8 mouse cellular contexts compared by ENCODE assay signal in the genomic region with DNA sequence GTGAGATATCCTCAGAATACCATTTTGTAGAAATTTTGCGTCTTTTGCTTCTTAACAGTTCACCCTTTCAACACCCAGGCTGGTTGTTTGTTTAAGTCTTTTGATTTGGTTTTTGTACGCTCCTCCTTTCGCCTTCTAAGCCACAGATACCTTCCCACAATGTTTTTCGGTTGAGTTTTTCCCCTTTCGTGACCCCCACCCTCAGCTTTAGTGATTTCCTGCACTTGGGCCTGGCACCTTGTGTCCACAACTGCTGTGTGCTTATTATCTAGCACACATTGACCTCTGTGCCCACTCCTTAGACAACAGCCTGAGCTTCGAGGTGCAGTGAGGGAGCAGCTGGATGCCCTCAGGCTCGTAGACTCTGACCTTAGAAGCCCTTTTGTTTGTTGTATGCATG. TPM values are rescaled to one million over a fixed set of nuclear protein-coding genes. Genes with fewer than 3 reads are reported as not detected.
DNase-seq lines count a peak whose midpoint lies in the region; ATAC-seq and TF ChIP-seq lines count a peak whose summit lies in the region.

No protein-coding gene starts in this region.

- H3K4me1 ChIP-seq in lung, embryonic 14.5 days (ENCODE audit: insufficient read depth), result 0 out of 2 replicates have a peak, but pooled peaks cover 4% of the 10 kb centered on the region
- peaks cover 19% of the 10 kb centered on the region for H3K4me1 ChIP-seq in embryonic facial prominence, embryonic 13.5 days
- H3K4me1 ChIP-seq in intestine, postnatal 0 days (replicated peaks; ENCODE audit: control insufficient read depth, insufficient read depth, low read length), result no peaks in the 10 kb centered on the region; the same call in 1 of the 2 replicates
- H3K4me1 ChIP-seq in neural tube, embryonic 15.5 days, result peaks cover 22% of the 10 kb centered on the region

- peak overlapping the region; percentile 88 for H3K9ac ChIP-seq in lung, embryonic 14.5 days
- peak overlapping the region; percentile 98 for H3K9ac ChIP-seq in embryonic facial prominence, embryonic 13.5 days
- H3K9ac ChIP-seq in intestine, postnatal 0 days (ENCODE audit: low read depth, low read length), result peak overlapping the region; percentile 70
- peak overlapping the region; percentile 92 for H3K9ac ChIP-seq in neural tube, embryonic 15.5 days (replicated peaks)

- 38% methylated on average over 7 of the region's 7 CpGs for WGBS in lung, embryonic 14.5 days
- whole genome bisulfite sequencing in embryonic facial prominence, embryonic 13.5 days, result 48% methylated on average over 7 of the region's 7 CpGs
- WGBS in intestine, postnatal 0 days, result 54% methylated on average over 7 of the region's 7 CpGs
- WGBS in neural tube, embryonic 15.5 days, result 76% methylated on average over 7 of the region's 7 CpGs

- H3K4me2 ChIP-seq in lung, embryonic 14.5 days, result peak overlapping the region; percentile 73
- peak overlapping the region; percentile 74 for H3K4me2 ChIP-seq in embryonic facial prominence, embryonic 13.5 days
- H3K4me2 ChIP-seq in intestine, postnatal 0 days (replicated peaks; ENCODE audit: low read depth), result peak overlapping the region; percentile 67
- H3K4me2 ChIP-seq in neural tube, embryonic 15.5 days, result peak overlapping the region; percentile 66

- TF ChIP-seq CTCF in lung, embryonic 14.5 days (IDR thresholded peaks at IDR 0.05; ENCODE audit: low read depth), result no peak
- TF ChIP-seq CTCF in intestine, postnatal 0 days (IDR thresholded peaks at IDR 0.05; ENCODE audit: low read depth), result no peak

- H3K9me3 ChIP-seq in lung, embryonic 14.5 days (ENCODE audit: low read depth, low read length), result no peaks in the 10 kb centered on the region
- no peaks in the 10 kb centered on the region for H3K9me3 ChIP-seq in embryonic facial prominence, embryonic 13.5 days
- no peaks in the 10 kb centered on the region for H3K9me3 ChIP-seq in intestine, postnatal 0 days (ENCODE audit: control insufficient read depth)
- no peaks in the 10 kb centered on the region for H3K9me3 ChIP-seq in neural tube, embryonic 15.5 days (replicated peaks)

- intact Hi-C loops in gastrocnemius, postnatal 14 days (cut with DNase I; ENCODE audit: low total_unique reads), result no loop called here
- intact Hi-C loops in left cerebral cortex, postnatal 14 days (cut with DNase I), result no loop called here

- no peak for ATAC-seq in lung, embryonic 14.5 days (ENCODE audit: insufficient read depth)
- ATAC-seq in embryonic facial prominence, embryonic 13.5 days (ENCODE audit: insufficient number of reproducible peaks, insufficient read depth, low FRiP score, low TSS enrichment, low read depth), result no peak
- ATAC-seq in intestine, postnatal 0 days, result no peak
- ATAC-seq in neural tube, embryonic 15.5 days (ENCODE audit: low FRiP score), result no peak

- H3K27me3 ChIP-seq in lung, embryonic 14.5 days (ENCODE audit: insufficient read depth, low read length), result no peaks in the 10 kb centered on the region
- no peaks in the 10 kb centered on the region for H3K27me3 ChIP-seq in embryonic facial prominence, embryonic 13.5 days
- H3K27me3 ChIP-seq in intestine, postnatal 0 days (replicated peaks; ENCODE audit: control insufficient read depth, insufficient read depth, low read length), result no peaks in the 10 kb centered on the region
- no peaks in the 10 kb centered on the region for H3K27me3 ChIP-seq in neural tube, embryonic 15.5 days (replicated peaks)

- peak overlapping the region; percentile 66 for H3K4me3 ChIP-seq in lung, embryonic 14.5 days (ENCODE audit: low read depth, low read length)
- H3K4me3 ChIP-seq in embryonic facial prominence, embryonic 13.5 days, result peak overlapping the region; percentile 86
- H3K4me3 ChIP-seq in intestine, postnatal 0 days (ENCODE audit: low read depth, low read length), result peak overlapping the region; percentile 81
- peak overlapping the region; percentile 94 for H3K4me3 ChIP-seq in neural tube, embryonic 15.5 days (replicated peaks)

- DNase-seq in lung, embryonic 14.5 days, result no peak
- no peak for DNase-seq in lung, postnatal 14 days
- DNase-seq in gastrocnemius, postnatal 14 days, result no peak
- DNase-seq in left cerebral cortex, postnatal 14 days (ENCODE audit: low spot score in 2 of 2), result no peak
- DNase-seq in urinary bladder, postnatal 10 days (ENCODE audit: low spot score), result no peak

- H3K36me3 ChIP-seq in lung, embryonic 14.5 days (ENCODE audit: insufficient read depth), result peaks cover 3% of the 10 kb centered on the region; the same call in 1 of the 2 replicates
- H3K36me3 ChIP-seq in embryonic facial prominence, embryonic 13.5 days, result peaks cover 27% of the 10 kb centered on the region
- H3K36me3 ChIP-seq in intestine, postnatal 0 days (ENCODE audit: control insufficient read depth, insufficient read depth), result 0 out of 2 replicates have a peak, but pooled peaks cover 4% of the 10 kb centered on the region
- H3K36me3 ChIP-seq in neural tube, embryonic 15.5 days, result peaks cover 23% of the 10 kb centered on the region; the same call in 1 of the 2 replicates

- H3K27ac ChIP-seq in lung, embryonic 14.5 days (ENCODE audit: low read depth), result no peak overlapping the region
- H3K27ac ChIP-seq in embryonic facial prominence, embryonic 13.5 days, result 0 out of 2 replicates have a peak overlapping the region, but pooled peaks have one; percentile 99
- no peak overlapping the region for H3K27ac ChIP-seq in intestine, postnatal 0 days (ENCODE audit: low read depth, low read length)
- no peak overlapping the region for H3K27ac ChIP-seq in neural tube, embryonic 15.5 days (replicated peaks)

RNA-seq across cellular contexts. Expression of gene Zfp386, which starts 1.2 kb away (rescaled TPM):
- polyA plus RNA-seq in lung, embryonic 14.5 days (2014; fragmentation: Nextera tagmentation; extraction: Ambion mirVana), result 44.6 and 46.4 TPM in 2 replicates
- polyA plus RNA-seq in embryonic facial prominence, embryonic 13.5 days (2015; fragmentation: Nextera tagmentation; extraction: Ambion mirVana), result 51.3 and 53.3 TPM in 2 replicates
- 17.3 and 17.8 TPM in 2 replicates for polyA plus RNA-seq in intestine, postnatal 0 days (2015; fragmentation: Nextera tagmentation; extraction: Ambion mirVana)
- polyA plus RNA-seq in neural tube, embryonic 15.5 days (2015; fragmentation: Nextera tagmentation; extraction: Ambion mirVana), result 43.3 and 47.1 TPM in 2 replicates
- total RNA-seq in gastrocnemius, postnatal 14 days (2021), result 10 to 100 TPM; 23.0 to 23.4 TPM
- 10 to 100 TPM; 36.7 to 38.9 TPM for total RNA-seq in left cerebral cortex, postnatal 14 days (2021)

RNA-seq across cellular contexts. Expression of gene Vipr2, which starts 28.8 kb away (rescaled TPM):
- polyA plus RNA-seq in lung, embryonic 14.5 days (2014; fragmentation: Nextera tagmentation; extraction: Ambion mirVana), result 4.8 and 5.5 TPM in 2 replicates
- polyA plus RNA-seq in embryonic facial prominence, embryonic 13.5 days (2015; fragmentation: Nextera tagmentation; extraction: Ambion mirVana), result 2.2 and 2.7 TPM in 2 replicates
- 1.7 and 2.2 TPM in 2 replicates for polyA plus RNA-seq in intestine, postnatal 0 days (2015; fragmentation: Nextera tagmentation; extraction: Ambion mirVana)
- polyA plus RNA-seq in neural tube, embryonic 15.5 days (2015; fragmentation: Nextera tagmentation; extraction: Ambion mirVana), result 0.96 and 1.2 TPM in 2 replicates
- 1 to 10 TPM; 2.4 to 5.5 TPM for total RNA-seq in gastrocnemius, postnatal 14 days (2021)
- total RNA-seq in left cerebral cortex, postnatal 14 days (2021), result 1 to 10 TPM; 1.3 to 1.4 TPM
